Mouse (Mus musculus) neural tube, embryonic 10.5 days (tissue): ENCODE measurements around the gene Smchd1.
"Not testable (repeated sequence)": the region's sequence is repeated elsewhere in the genome, so short reads cannot be mapped to it uniquely, and the experiment has no call there.

Source experiments
- DNase-seq: peaks from one replicate; pipeline ENCODE4 v3.0.0-alpha.2; 2017; ENCODE audit warnings: low spot score; ENCODE audit errors: extremely low spot score

Gene Smchd1

DNA sequence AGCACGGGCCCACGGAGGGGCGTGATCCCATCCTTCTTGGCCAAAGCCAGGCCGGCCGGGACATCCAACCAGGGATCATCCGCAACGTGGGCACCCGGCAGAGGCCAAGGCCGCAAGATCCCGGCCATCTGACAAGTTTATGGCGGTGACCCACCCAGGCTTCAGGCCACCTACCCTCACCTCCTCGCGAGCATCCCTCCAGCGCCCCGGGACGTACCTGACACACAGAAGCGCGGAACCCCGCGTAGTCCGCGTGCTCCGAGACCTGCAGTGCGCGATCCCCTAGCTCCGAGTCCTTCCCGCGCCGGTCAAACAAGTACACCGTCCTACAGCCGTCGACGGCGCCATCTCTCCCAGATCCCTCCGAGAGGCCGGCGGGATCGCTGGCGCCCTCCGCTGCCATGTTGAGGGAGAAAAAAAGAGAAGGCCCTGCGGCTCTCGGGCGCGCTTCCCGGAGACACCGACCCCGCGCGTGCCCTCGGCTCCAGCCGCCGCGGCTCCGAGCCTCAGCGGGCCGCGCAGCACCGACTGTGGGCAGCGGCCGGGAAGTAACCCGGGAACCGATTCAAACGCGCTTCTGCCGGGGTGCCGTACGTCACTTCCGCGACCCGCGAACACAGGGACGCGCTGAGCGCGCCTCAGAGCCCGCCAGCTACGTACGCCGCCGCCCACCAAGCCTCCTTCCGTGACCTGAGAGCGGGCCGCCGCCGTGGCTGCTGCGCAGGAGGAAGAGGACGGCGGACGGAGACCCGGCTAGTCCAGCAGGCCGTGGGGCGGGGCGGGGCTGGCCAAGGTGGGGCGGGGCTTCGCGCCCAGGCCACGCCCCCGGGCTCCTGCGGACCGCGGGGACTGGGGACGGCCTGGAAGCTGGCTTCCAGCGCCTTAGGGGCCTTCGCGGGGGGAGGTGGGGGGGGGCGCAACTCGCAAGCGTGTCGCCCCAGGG is at the start of gene Smchd1:
Gene Smchd1, minus strand, starts transcription at position 582 of the 943 bp plus-strand sequence.
- peak; percentile 92 for DNase-seq

DNA sequence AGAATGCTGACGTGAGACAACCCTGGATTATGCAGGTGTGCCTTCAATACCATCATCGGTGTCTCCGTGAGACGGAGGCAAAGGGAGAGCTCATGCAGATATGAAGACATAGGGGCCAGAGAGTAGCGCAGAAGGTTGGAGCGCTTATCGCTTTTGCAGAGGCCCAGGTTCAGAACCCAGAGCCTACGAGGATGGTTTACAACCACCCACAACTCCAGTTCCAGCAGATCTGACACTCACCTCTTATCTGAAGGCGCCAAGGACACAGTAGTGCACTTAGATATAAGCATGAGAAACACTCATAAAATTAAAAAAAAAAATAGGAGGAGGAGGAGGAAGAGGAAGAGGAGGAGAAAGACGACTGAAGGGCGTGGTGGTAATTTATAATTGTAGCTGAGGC is 35.2 kb upstream of the Smchd1 start:
- no peak for DNase-seq

DNA sequence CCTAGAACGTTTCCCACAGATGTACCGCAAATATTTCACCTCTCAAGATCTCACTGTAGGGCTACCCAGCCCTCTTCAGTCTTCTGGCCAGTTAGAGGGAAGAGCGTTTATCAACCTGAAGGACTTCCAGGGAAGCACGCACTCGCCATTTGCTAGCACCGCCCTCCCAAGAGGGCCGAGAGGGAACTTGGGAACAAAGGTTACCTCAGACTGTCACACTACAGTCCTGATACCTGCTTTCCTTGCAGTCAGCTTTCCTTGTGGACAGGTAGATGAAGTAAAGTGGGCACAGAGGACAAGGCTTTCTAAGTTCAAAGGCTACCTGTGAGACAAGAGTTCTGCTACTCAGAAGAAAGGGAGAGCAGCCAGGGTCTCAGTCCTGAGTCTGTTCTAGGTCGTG is 31.7 kb upstream of the Smchd1 start:
- DNase-seq: no peak

DNA sequence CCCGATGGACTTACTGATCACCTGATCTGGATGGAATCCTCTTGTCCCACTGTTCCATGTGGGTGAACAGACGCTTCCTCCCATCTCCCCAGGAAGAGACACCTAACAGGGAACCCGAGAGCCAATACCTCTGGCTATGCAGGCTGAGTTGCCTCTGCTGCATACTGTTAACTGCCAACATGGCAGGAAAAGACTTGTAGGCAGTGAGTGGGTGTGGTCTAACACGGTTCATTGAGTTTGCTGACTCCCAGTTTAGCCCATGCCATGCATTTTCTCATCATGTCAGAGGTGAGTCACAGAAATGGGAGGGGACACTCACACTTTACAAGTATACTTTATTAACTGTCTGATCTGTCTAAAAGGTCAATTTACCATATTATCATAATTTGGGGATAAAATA is 20.6 kb upstream of the Smchd1 start:
- no peak for DNase-seq

DNA sequence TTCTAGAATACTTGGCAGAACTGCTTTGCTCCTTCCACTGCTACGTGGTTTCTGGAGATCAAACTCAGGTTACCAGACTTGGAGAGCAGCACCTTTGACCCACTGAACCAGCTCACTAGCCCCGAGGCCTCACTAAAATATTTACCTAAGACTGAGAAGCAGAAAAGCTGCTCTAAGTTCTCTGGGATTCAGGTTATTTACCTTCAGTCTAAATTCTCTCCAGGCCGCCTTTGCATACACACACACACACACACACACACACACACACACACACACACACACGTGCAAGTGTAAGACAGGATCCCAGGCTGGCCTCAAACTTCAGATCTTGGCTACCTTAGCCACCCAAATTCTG is 16.2 kb upstream of the Smchd1 start:
- no peak for DNase-seq

DNA sequence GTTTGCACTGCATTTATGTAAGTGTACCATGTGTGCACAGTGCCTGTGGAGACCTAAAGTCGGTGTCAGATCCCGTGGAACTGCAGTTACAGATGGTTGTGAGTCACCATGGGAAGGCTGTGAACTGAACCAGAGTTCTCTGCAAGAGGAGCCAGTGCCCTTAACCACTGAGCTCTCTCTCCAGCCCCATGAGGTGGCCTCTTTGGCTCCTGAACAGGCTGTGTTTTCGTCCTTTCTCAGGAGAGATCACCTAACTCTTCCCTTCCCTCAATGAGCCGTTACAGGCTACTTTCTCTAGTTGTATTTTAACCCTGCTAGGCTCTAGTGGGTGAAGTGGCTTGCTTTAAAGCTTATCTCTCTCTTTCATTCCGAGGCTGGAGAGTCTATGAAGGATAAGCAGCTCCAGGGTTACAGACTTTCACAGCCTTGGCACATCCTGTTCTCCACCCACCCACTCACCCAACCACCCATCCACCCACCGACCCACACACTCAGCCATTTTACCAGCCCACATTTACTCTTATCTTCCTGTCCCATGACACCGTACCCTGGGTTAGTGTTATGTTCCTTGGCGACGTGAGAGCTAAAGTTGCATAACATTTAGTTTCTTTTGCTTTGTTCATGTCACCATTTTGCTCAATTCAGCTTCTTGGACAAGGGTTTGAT is 15.7 kb upstream of the Smchd1 start:
- no peak for DNase-seq

DNA sequence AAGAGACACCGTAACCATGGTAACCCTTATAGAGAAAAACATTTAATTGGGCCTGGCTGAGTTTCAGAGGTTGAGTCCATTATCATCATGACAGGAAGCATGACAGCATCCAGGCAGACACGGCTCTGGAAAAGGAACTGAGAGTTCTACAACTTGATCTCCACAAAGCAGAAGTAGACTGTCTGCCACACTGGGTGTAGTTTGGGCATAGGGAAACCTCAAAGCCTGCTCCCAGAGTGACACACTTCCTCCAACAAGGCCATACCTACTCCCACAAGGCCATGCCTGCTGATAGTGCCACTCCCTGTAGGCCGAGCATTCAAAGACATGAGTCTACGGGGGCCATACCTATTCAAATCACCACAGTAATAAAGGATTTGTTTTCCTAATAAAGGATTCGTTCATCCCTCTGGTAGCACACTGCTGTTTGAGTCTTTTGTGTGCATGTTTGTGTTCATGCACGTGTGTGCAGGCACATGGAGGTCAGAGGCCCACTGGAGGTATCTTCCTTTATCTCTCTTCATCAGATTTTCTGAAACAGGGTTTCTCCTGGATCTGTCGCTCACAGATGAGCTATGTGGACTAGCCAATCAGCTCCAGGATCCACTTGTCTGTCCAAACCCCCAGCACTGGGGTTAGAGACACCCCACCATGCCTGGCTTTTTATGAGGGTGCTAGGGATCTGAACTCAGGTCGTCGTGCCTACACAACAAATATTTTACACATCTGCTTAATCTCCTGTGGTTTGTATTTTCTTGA is 14.7 kb upstream of the Smchd1 start:
- no peak for DNase-seq

DNA sequence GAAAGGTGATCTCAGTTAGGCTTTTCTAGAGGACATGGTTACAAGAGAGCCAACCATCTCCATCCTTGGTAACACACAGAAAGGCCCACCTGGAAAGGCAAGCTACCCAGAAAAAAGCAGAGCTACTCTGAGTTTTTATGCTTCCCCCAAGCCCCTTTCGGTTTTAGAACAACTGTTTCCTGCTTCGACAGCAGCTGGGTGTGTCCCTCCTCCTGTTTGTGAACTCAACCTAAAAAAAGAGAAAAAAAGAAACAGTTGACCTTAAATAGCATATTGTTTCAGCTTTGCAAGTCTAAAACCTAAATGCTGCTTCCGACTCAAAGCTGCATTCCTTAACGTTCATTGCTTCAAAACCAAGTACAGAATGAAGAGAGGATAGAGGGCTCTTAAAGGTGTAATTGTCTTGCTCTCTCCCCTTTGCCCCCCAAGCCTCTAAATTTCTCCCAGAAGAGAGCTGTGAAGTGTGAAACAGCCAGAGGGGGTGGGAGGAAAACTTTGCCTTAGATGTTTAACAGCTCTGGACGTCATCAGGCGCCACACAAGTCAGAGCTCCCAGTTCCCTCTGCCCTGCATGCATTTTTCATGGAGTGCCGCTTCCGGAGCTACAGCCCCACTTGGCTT is 11.2 kb upstream of the Smchd1 start:
- no peak for DNase-seq

DNA sequence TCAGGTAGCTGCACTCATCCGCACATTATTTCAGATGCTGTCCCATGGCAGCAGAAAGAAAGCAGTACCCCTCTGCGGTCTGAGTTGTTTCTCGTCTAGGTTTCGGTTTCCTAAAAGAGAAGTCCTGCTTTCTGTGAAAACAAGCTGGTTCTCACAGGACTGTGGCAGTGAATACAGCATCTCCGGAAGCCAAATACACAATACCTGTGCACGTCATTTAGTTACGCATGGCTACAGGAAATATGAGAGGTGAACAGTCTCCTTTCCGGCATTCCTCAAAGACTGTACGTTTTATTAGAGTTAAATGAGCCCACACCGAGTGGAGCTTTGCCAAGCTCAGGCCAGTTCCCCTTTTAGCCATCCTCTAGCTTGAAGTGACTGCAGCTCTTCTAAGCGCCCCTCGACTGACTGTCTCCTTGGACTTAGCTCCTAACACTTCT is 10.7 kb upstream of the Smchd1 start:
- DNase-seq: no peak

DNA sequence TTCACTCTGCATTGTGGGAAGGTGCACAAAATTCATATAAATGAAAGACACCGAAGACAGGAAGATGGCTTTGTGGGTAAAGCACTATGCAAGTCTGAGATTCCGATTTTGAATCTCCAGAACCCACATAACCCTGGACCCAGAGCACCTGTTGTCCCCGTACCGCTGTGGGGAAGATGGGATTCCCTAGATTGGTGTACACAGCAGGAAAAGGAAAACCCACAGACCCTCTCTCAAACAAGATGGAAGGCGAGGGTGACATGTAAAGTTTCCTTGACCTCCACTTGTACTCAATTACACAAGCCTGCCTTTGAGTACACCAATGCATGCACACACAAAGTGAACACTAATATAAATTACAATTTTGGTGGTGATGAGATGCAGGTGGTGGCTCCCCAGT is 9.6 kb upstream of the Smchd1 start:
- DNase-seq: no peak

DNA sequence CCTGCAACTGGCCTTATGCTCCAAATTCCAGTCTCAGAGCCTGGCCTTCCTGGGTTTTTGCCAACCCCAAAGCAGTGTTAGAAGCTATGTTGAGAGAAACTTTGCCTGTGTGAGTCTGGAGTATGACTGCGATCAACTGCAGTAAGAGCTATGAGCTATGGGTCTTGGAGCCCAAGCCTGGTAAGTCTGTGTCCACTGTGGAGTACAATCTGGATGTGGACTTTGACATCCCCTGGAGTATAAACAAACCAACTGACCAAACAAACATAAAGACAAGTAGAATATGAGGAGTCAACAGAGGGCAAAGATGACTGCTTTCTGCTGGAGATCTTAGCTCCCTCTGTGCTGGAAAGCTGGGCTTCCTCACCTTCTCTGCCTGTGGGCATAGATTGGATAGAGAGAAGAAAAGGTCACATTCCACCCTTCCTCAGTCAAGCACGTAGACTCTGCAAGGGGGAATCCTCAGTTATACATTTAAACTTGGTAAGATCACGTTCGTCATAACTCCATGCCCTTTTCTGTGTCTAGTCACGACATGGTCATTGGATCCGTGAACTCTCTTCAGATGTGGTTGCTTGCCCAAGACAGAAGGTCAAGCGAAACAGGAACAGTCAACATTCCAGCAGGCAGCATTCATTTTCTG is 8.4 kb upstream of the Smchd1 start:
- DNase-seq: no peak

DNA sequence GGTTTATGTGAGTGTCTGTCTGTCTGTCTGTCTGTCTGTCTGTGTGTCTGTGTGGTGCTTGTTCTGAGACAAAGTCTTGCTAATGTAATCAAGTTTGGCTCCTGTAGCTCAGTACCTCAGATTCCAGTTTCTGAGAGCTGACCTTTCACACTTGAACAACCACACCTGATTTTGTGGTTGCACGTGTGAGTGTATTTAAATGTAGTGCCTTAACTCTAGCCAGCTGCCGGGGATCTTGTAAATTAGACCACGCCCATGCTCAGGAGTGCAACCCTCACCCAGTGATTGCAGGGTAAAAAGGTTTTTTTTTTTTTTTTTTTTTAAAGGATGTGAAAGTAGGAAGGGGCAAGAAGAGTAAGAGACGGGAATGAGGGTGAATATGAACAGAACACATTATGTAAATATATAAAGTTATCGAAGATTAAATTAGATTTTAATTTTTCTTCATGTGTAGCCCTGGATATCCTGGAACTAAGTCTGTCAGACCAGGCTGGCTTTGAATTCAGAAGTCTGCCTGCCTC is 4.3 kb upstream of the Smchd1 start:
- no peak for DNase-seq

DNA sequence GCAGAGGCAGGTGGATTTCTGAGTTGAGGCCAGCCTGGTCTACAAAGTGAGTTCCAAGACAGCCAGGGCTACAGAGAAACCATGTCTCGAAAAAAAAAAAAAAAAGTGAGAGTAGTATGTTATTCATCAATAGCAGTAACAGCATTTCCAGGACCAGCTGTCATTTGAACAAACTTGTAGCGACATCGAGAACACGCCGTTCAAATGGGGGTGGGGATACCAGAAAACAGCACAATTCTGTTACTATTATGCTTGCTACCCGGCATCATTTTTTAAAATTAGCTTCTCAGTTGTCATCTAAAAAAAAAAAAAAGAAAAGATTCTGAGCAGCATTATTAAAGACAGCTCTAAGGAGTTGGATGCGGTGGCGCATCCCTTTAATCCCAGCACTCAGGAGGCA is 2.3 kb upstream of the Smchd1 start:
- no peak for DNase-seq

DNA sequence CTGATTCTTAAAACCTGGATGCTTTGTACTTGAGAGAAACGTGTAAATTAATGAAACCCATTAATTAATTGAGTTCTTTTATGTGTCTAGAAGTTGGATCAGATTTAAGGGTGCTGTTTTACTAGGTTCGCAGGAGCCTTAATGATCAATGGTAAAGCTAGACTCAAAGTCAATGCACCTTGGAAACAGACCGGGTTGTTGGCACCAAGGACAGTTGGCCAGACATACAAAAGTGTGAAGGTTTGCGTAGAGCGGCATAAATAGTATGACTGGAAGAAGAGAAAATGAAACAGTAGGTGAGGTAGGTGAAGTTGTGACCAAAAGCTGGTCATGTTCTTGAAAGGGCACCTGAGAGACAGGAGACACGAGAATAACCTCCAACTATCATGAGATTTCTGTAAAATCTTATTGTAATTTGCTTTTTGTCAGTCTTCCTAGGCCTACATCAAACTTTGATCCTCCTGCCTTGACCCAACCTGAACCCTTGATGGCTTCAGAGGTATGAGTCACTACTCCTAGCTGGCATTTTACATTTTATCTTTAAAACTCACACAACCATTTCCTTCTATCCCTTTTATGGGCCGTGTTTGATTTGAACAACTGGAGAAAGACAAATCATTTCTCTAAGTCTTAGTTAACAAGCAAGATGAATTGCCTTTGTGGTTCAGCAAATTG is 1.3 kb upstream of the Smchd1 start:
- DNase-seq: no peak

DNA sequence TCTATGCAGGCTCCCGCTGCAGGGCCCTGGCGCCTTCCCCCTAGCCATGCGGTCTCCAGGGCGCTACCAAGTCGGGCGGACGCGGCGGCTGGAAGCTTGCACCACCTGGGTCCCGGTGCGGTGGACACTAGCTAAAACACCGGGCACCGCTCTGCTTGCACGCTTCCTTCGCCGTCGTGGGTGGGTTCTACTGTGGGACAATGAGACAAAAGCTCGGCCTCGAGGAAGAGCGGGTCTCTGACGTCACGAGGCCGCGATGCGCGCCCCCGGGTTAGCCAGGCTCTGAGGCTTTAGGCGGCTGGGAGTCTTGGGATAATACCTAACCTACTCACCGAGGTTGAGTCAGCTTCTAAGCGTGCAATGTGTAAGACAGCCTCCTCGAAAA is 554 bp upstream of the Smchd1 start:
- peak; percentile 89 for DNase-seq

DNA sequence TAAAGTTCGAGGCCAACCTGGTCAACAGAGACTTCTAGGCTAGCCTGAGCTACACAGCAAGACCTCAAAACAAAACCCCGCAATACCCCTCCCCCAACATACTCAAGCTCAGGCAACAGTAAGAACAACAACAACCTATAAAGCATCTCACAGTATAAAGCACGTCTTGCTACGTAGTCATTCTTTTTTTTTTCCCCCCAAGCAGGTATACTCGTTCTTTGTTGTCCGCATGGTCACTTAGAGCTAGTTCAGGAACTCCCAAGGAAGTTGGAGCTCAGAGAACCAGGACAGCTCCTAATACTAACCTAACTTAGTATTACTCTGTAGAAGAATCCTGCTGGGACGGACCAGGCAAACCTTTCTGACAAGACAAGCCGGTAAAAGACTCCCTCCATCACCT is 1.0 kb downstream of the Smchd1 start:
- no peak for DNase-seq

DNA sequence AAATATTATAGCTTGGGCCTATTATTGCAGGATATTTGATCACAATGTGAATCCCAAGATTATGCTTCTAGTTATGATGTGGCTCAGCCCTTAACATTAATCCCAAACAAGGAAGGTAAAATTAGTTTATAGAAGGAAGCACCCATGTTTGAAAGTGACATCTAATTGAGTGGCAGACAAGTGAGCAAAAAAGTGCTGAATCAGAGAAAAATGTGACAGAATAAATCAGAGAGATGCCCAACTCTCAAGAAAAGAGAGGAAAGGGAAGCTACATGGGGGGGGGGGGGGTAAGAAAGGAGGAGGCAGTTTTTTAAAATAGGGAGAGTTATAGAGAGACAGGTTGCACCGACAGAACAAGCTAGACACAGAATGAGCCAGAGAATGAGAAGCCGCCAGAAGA is 3.9 kb downstream of the Smchd1 start:
- DNase-seq: no peak

DNA sequence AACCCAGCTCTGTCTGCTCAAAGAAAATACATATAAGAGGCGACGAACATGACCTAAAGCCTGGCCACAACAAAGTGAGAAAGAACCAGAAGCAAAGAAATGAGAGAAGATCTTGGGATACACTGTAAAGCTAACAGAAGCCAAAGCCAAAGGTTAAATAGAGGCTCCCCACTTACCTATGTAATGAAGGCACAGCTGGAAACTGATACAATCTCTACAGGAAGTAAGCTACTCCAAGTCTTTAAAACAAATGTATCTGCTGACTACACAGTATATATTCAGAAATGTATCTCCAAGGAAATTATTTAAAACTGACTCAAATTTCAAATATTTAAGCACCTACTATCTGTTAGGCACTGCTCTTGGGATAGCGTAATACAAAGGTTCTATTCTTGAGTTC is 14.8 kb downstream of the Smchd1 start:
- DNase-seq: no peak

DNA sequence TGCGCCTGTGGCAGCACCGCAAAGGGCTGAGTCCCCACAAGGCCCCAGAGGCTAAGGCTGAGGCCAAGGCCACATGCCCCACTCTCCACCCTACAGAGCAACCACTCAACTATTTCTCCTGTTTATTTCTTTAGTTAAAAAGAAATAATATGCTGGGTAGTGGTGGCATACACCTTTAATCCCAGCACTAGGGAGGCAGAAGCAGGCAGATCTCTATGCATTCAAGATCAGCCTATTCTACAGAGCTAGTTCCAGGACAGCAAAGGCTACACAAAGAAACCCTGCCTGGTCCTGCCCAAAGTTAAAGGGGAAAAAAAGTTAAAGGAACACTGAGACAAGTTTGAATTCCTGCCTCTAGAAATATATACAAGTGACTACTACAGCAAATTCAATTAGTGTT is 15.3 kb downstream of the Smchd1 start, which contains the start of gene Gm4707:
Gene Gm4707, minus strand, starts transcription at position 101 of the 400 bp plus-strand sequence.
- DNase-seq: no peak

DNA sequence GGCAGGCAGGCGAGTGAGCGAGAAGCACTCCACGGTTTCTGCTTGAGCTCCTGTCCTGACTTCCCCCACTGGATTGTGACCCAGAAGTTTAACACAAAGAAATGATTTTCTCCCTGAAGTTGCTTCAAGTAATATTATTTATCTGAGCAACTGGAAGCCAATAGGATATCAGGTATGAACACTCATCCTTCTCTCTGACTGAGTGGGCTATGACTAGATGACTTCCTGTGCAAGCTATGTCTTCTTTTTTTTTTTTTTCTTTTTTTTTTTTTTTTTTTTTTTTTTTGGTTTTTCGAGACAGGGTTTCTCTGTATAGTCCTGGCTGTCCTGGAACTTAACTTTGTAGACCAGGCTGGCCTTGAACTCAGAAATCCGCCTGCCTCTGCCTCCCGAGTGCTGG is 17.8 kb downstream of the Smchd1 start:
- not testable (repeated sequence) for DNase-seq
